Mouse (Mus musculus): ENCODE data around the gene Rtn4rl2. TPM values are rescaled to one million over a fixed set of nuclear protein-coding genes. Genes with fewer than 3 reads are reported as not detected.

The Rtn4rl2 gene
- polyA plus RNA-seq, 1 experiment from 2014 or later, result 0.98 TPM

GRCm38 (mm10) chr2:84845226-84845625 lies 41.3 kb downstream of the Rtn4rl2 start:
- WGBS, result 80% methylated on average over 1 of the region's 1 CpGs
- Histone ChIP-seq H3K27me3 (replicated peaks; ENCODE audit: control insufficient read depth, insufficient read depth, low read length) (no peaks in the 10 kb centered on the region), H3K4me2 (replicated peaks; ENCODE audit: low read depth) (no peak overlapping the region), H3K9me3 (ENCODE audit: control insufficient read depth) (no peaks in the 10 kb centered on the region), H3K4me1 (replicated peaks; ENCODE audit: control insufficient read depth, insufficient read depth, low read length) (no peaks in the 10 kb centered on the region), H3K27ac (ENCODE audit: low read depth, low read length) (no peak overlapping the region), H3K9ac (ENCODE audit: low read depth, low read length) (no peak overlapping the region), H3K36me3 (ENCODE audit: control insufficient read depth, insufficient read depth) (0 out of 2 replicates have a peak, but pooled peaks cover 5% of the 10 kb centered on the region), H3K4me3 (ENCODE audit: low read depth, low read length) (no peak overlapping the region)
- no peak for ATAC-seq
- TF ChIP-seq CTCF (IDR thresholded peaks at IDR 0.05; ENCODE audit: low read depth), result no peak

GRCm38 (mm10) chr2:84843654-84844053 lies 42.9 kb downstream of the Rtn4rl2 start:
- no peak overlapping the region for H3K27ac ChIP-seq (ENCODE audit: low read depth, low read length)
- TF ChIP-seq CTCF (IDR thresholded peaks at IDR 0.05; ENCODE audit: low read depth), result no peak
- H3K27me3 ChIP-seq (replicated peaks; ENCODE audit: control insufficient read depth, insufficient read depth, low read length), result no peaks in the 10 kb centered on the region
- H3K4me3 ChIP-seq (ENCODE audit: low read depth, low read length), result no peak overlapping the region
- no peaks in the 10 kb centered on the region for H3K9me3 ChIP-seq (ENCODE audit: control insufficient read depth)
- no peaks in the 10 kb centered on the region for H3K36me3 ChIP-seq (ENCODE audit: control insufficient read depth, insufficient read depth)
- ATAC-seq, result no peak
- H3K9ac ChIP-seq (ENCODE audit: low read depth, low read length), result no peak overlapping the region
- WGBS, result 73% methylated on average over 6 of the region's 6 CpGs
- no peaks in the 10 kb centered on the region for H3K4me1 ChIP-seq (replicated peaks; ENCODE audit: control insufficient read depth, insufficient read depth, low read length)
- H3K4me2 ChIP-seq (replicated peaks; ENCODE audit: low read depth), result no peak overlapping the region

GRCm38 (mm10) chr2:84841905-84842304 lies 44.6 kb downstream of the Rtn4rl2 start:
- Histone ChIP-seq H3K9ac (ENCODE audit: low read depth, low read length) (no peak overlapping the region), H3K9me3 (ENCODE audit: control insufficient read depth) (no peaks in the 10 kb centered on the region), H3K27ac (ENCODE audit: low read depth, low read length) (no peak overlapping the region), H3K4me3 (ENCODE audit: low read depth, low read length) (no peak overlapping the region), H3K27me3 (replicated peaks; ENCODE audit: control insufficient read depth, insufficient read depth, low read length) (no peaks in the 10 kb centered on the region), H3K4me2 (replicated peaks; ENCODE audit: low read depth) (no peak overlapping the region), H3K4me1 (replicated peaks; ENCODE audit: control insufficient read depth, insufficient read depth, low read length) (no peaks in the 10 kb centered on the region), H3K36me3 (ENCODE audit: control insufficient read depth, insufficient read depth) (no peaks in the 10 kb centered on the region)
- no peak for ATAC-seq
- TF ChIP-seq CTCF (IDR thresholded peaks at IDR 0.05; ENCODE audit: low read depth), result no peak

GRCm38 (mm10) chr2:84840748-84841563 lies 45.6 kb downstream of the Rtn4rl2 start:
- Histone ChIP-seq H3K27ac (ENCODE audit: low read depth, low read length) (peak overlapping the region; percentile 15; the same call in 1 of the 2 replicates), H3K4me1 (replicated peaks; ENCODE audit: control insufficient read depth, insufficient read depth, low read length) (no peaks in the 10 kb centered on the region), H3K9me3 (ENCODE audit: control insufficient read depth) (no peaks in the 10 kb centered on the region), H3K9ac (ENCODE audit: low read depth, low read length) (peak overlapping the region; percentile 48), H3K27me3 (replicated peaks; ENCODE audit: control insufficient read depth, insufficient read depth, low read length) (no peaks in the 10 kb centered on the region), H3K4me3 (ENCODE audit: low read depth, low read length) (peak overlapping the region; percentile 48), H3K36me3 (ENCODE audit: control insufficient read depth, insufficient read depth) (no peaks in the 10 kb centered on the region), H3K4me2 (replicated peaks; ENCODE audit: low read depth) (peak overlapping the region; percentile 98)
- peak; percentile 12; the same call in 1 of the 2 replicates for ATAC-seq
- no peak for TF ChIP-seq CTCF (IDR thresholded peaks at IDR 0.05; ENCODE audit: low read depth)
- WGBS, result 6% methylated on average over 17 of the region's 17 CpGs

- peak overlapping the region; percentile 98 for H3K4me2 ChIP-seq (replicated peaks; ENCODE audit: low read depth)
- no peaks in the 10 kb centered on the region for H3K9me3 ChIP-seq (ENCODE audit: control insufficient read depth)
- no peaks in the 10 kb centered on the region for H3K27me3 ChIP-seq (replicated peaks; ENCODE audit: control insufficient read depth, insufficient read depth, low read length)
- under 1% methylated on average over 54 of the region's 54 CpGs for WGBS
- TF ChIP-seq CTCF (IDR thresholded peaks at IDR 0.05; ENCODE audit: low read depth), result no peak
- H3K9ac ChIP-seq (ENCODE audit: low read depth, low read length), result peak overlapping the region; percentile 48
- H3K36me3 ChIP-seq (ENCODE audit: control insufficient read depth, insufficient read depth), result no peaks in the 10 kb centered on the region
- peak overlapping the region; percentile 15 for H3K27ac ChIP-seq (ENCODE audit: low read depth, low read length)
- peak; percentile 68 for ATAC-seq
- H3K4me3 ChIP-seq (ENCODE audit: low read depth, low read length), result peak overlapping the region; percentile 48
- no peaks in the 10 kb centered on the region for H3K4me1 ChIP-seq (replicated peaks; ENCODE audit: control insufficient read depth, insufficient read depth, low read length)
Observed at GRCm38 (mm10) chr2:84840016-84840747, 46.3 kb downstream of the Rtn4rl2 start.
